In the genomic region with DNA sequence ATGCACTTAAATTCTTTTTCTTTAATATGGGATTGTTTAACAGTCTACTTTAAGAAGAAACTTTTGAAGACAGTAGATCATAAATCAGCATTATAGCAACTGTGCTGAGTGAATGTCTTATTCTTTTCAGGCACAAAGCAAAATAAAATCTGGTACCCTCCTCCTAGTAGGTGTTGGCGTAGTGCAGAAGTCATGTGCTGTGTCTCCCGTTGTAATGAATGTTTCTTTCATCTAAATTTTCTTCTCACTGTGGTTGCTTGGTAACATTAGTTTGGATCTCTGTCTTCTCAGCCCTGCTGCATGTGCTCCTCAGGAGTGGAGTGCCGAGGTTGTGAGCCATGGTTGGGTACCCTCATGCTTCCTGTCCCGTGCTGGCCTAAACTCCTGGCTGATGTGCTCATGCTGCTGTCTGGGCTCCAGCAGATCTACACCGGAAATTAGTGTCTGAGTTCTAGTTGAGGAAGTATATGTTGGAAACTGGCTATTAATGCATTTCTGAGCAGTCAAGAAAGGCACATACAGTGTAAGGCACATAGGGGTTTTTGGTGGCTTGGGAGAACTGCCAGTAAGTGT, we compare ENCODE assay signal across 9 mouse cellular contexts.
DNase-seq lines count a peak whose midpoint lies in the region; ATAC-seq and TF ChIP-seq lines count a peak whose summit lies in the region.
"Had no signal": no experiment of that assay in that cellular context is flagged by ENCODE, and none has a peak within 500 bp of the region (broad histone marks: within the 10 kb centered on the region; RNA-seq: fewer than 3 reads in every experiment).

No protein-coding gene starts in this region.

- no peak overlapping the region for H3K9ac ChIP-seq in forebrain, postnatal 0 days
- H3K9ac ChIP-seq: midbrain, embryonic 15.5 days had no signal

- H3K4me3 ChIP-seq in forebrain, postnatal 0 days (ENCODE audit: low read depth, low read length): no peak overlapping the region
- no peak overlapping the region for H3K4me3 ChIP-seq in forebrain, embryonic 10.5 days
- H3K4me3 ChIP-seq in spleen, adult 2 months (ENCODE audit: extremely low read depth, insufficient read depth, insufficient read length): no peak overlapping the region
- H3K4me3 ChIP-seq: midbrain, embryonic 15.5 days had no signal

- no peak for DNase-seq in forebrain, postnatal 0 days
- DNase-seq in forebrain, embryonic 10.5 days (ENCODE audit: extremely low spot score, low spot score): no peak
- DNase-seq in layer of hippocampus, adult 11-12 months (ENCODE audit: low spot score): peak; percentile 52
- DNase-seq in layer of hippocampus, postnatal 10 days (ENCODE audit: low spot score in 2 of 2): no peak
- DNase-seq in spleen, adult 2 months (ENCODE audit: low read depth in 1 of 2, low spot score in 2 of 2): peak; percentile 29 to 31
- DNase-seq in spleen, postnatal 10 days (ENCODE audit: low spot score in 2 of 2): no peak
- DNase-seq in Muller cell, postnatal 12 days (ENCODE audit: inconsistent ontology term): no peak

- no peak for TF ChIP-seq POLR2A in spleen, adult 2 months (IDR thresholded peaks at IDR 0.05; ENCODE audit: low read depth, low read length)

- H3K27ac ChIP-seq in forebrain, postnatal 0 days (ENCODE audit: low read depth, low read length): no peak overlapping the region
- no peak overlapping the region for H3K27ac ChIP-seq in forebrain, embryonic 10.5 days
- no peak overlapping the region for H3K27ac ChIP-seq in spleen, adult 2 months (ENCODE audit: insufficient read depth, low read length)
- H3K27ac ChIP-seq: midbrain, embryonic 15.5 days had no signal

- H3K36me3 ChIP-seq in forebrain, postnatal 0 days (ENCODE audit: insufficient read depth): no peaks in the 10 kb centered on the region
- H3K36me3 ChIP-seq in forebrain, embryonic 10.5 days (replicated peaks): peaks cover 18% of the 10 kb centered on the region
- peaks cover 3% of the 10 kb centered on the region; the same call in 1 of the 2 replicates for H3K36me3 ChIP-seq in spleen, adult 2 months (ENCODE audit: control insufficient read depth, insufficient read depth, low read length)
- H3K36me3 ChIP-seq: midbrain, embryonic 15.5 days had no signal

- ATAC-seq in forebrain, postnatal 0 days: peak; percentile 54; the same call in 1 of the 2 replicates
- no peak for ATAC-seq in cerebellum, adult (ENCODE audit: insufficient number of reproducible peaks, low FRiP score, low TSS enrichment)
- ATAC-seq: midbrain, embryonic 15.5 days had no signal

- no peak overlapping the region for H3K4me2 ChIP-seq in forebrain, postnatal 0 days (ENCODE audit: low read depth)
- H3K4me2 ChIP-seq: midbrain, embryonic 15.5 days had no signal

- 63% methylated on average over 5 of the region's 5 CpGs for WGBS in forebrain, postnatal 0 days
- WGBS in forebrain, embryonic 10.5 days: 90% methylated on average over 5 of the region's 5 CpGs
- WGBS in spleen, adult 2 months: 32% methylated on average over 5 of the region's 5 CpGs

- no peaks in the 10 kb centered on the region for H3K27me3 ChIP-seq in forebrain, postnatal 0 days (ENCODE audit: insufficient read depth, low read length)
- H3K27me3 ChIP-seq in forebrain, embryonic 10.5 days (ENCODE audit: poor library complexity, severe bottlenecking): no peaks in the 10 kb centered on the region
- no peaks in the 10 kb centered on the region for H3K27me3 ChIP-seq in spleen, adult 2 months (ENCODE audit: control insufficient read depth, insufficient read depth, low read length)
- H3K27me3 ChIP-seq: midbrain, embryonic 15.5 days had no signal

- H3K4me1 ChIP-seq in forebrain, postnatal 0 days (ENCODE audit: insufficient read depth): no peaks in the 10 kb centered on the region
- H3K4me1 ChIP-seq in forebrain, embryonic 10.5 days: peaks cover 22% of the 10 kb centered on the region
- H3K4me1 ChIP-seq in spleen, adult 2 months (ENCODE audit: control insufficient read depth, insufficient read depth, insufficient read length): peaks cover 14% of the 10 kb centered on the region; the same call in 1 of the 2 replicates
- H3K4me1 ChIP-seq: midbrain, embryonic 15.5 days had no signal

- no peak for TF ChIP-seq CTCF in forebrain, postnatal 0 days (IDR thresholded peaks at IDR 0.05; ENCODE audit: low read depth)
- TF ChIP-seq CTCF in spleen, adult 2 months (IDR thresholded peaks at IDR 0.05; ENCODE audit: extremely low read depth, insufficient read depth, insufficient read length, insufficient replicate concordance): no peak

- H3K9me3 ChIP-seq in forebrain, postnatal 0 days (ENCODE audit: low read length): no peaks in the 10 kb centered on the region
- H3K9me3 ChIP-seq in forebrain, embryonic 10.5 days: no peaks in the 10 kb centered on the region
- H3K9me3 ChIP-seq: midbrain, embryonic 15.5 days had no signal

Comparison
In these comparisons a context has a peak if more than half of its experiments do, and no peak if none do; other contexts are left out.
1. DNase-seq: peak in layer of hippocampus, adult 11-12 months (single experiment) and spleen, adult 2 months (2 of 2); none in forebrain, postnatal 0 days (single experiment), forebrain, embryonic 10.5 days (single experiment), layer of hippocampus, postnatal 10 days (0 of 2), spleen, postnatal 10 days (0 of 2) and Muller cell, postnatal 12 days (single experiment).